Comparison of ENCODE assay signal across 9 mouse cellular contexts in genomic region chr11:30291155-30291554, GRCm38 (mm10). TPM values are rescaled to one million over a fixed set of nuclear protein-coding genes. Genes with fewer than 3 reads are reported as not detected.
DNase-seq lines count a peak whose midpoint lies in the region; ATAC-seq and TF ChIP-seq lines count a peak whose summit lies in the region.
"Had no signal": no experiment of that assay in that cellular context is flagged by ENCODE, and none has a peak within 500 bp of the region (broad histone marks: within the 10 kb centered on the region; RNA-seq: fewer than 3 reads in every experiment).

No protein-coding gene starts in this region.

- no peak for DNase-seq in hindbrain, postnatal 0 days (ENCODE audit: low spot score)
- no peak for DNase-seq in hindbrain, embryonic 10.5 days (ENCODE audit: low spot score)
- DNase-seq in gastrocnemius, postnatal 10 days = peak; percentile 32
- peak; percentile 44 to 68 for DNase-seq in kidney, adult 8-10 months
- DNase-seq in lung, postnatal 4 days = peak; percentile 72 to 79
- DNase-seq in layer of hippocampus, adult 8-10 months (ENCODE audit: low spot score in 2 of 2) = no peak
- DNase-seq in cerebellum, postnatal 14 days = no peak
- no peak for DNase-seq in frontal cortex, postnatal 25 days (ENCODE audit: low spot score in 2 of 2)

- no peak overlapping the region for H3K4me2 ChIP-seq in hindbrain, postnatal 0 days (ENCODE audit: low read depth, low read length)

- no peaks in the 10 kb centered on the region for H3K4me1 ChIP-seq in hindbrain, postnatal 0 days (ENCODE audit: insufficient read depth, low read length)
- no peaks in the 10 kb centered on the region for H3K4me1 ChIP-seq in hindbrain, embryonic 10.5 days (replicated peaks)

- no peak for TF ChIP-seq CTCF in hindbrain, postnatal 0 days (IDR thresholded peaks at IDR 0.05; ENCODE audit: low read depth)

- no peaks in the 10 kb centered on the region for H3K9me3 ChIP-seq in hindbrain, postnatal 0 days (ENCODE audit: low read length)
- H3K9me3 ChIP-seq in hindbrain, embryonic 10.5 days = no peaks in the 10 kb centered on the region

- H3K9ac ChIP-seq in hindbrain, postnatal 0 days (replicated peaks; ENCODE audit: low read length) = no peak overlapping the region

- H3K4me3 ChIP-seq in hindbrain, postnatal 0 days (ENCODE audit: low read length) = no peak overlapping the region
- H3K4me3 ChIP-seq in hindbrain, embryonic 10.5 days = no peak overlapping the region

- ATAC-seq in hindbrain, postnatal 0 days = no peak

- 61% methylated on average over 8 of the region's 8 CpGs for WGBS in hindbrain, postnatal 0 days
- whole genome bisulfite sequencing in hindbrain, embryonic 10.5 days = 60% methylated on average over 8 of the region's 8 CpGs

- H3K27ac ChIP-seq in hindbrain, postnatal 0 days = peak overlapping the region; percentile 56; the same call in 1 of the 2 replicates
- no peak overlapping the region for H3K27ac ChIP-seq in hindbrain, embryonic 10.5 days

- no peaks in the 10 kb centered on the region for H3K27me3 ChIP-seq in hindbrain, postnatal 0 days (ENCODE audit: insufficient read depth, low read length)
- H3K27me3 ChIP-seq in hindbrain, embryonic 10.5 days (ENCODE audit: insufficient read depth, poor library complexity, severe bottlenecking) = no peaks in the 10 kb centered on the region
- H3K27me3 ChIP-seq: CH12.LX had no signal

- no peaks in the 10 kb centered on the region for H3K36me3 ChIP-seq in hindbrain, postnatal 0 days (ENCODE audit: insufficient read depth, low read length)
- no peaks in the 10 kb centered on the region for H3K36me3 ChIP-seq in hindbrain, embryonic 10.5 days

RNA-seq across cellular contexts. Expression of gene Sptbn1, which starts 23.2 kb away (rescaled TPM):
- 247 and 255 TPM in 2 replicates for total RNA-seq in hindbrain, postnatal 0 days (2014; rRNA removed)
- polyA plus RNA-seq in hindbrain, postnatal 0 days (2015; fragmentation: Nextera tagmentation; extraction: Ambion mirVana) = 161 and 162 TPM in 2 replicates
- 60.1 and 68.8 TPM in 2 replicates for polyA plus RNA-seq in hindbrain, embryonic 10.5 days (2016; fragmentation: Nextera tagmentation; extraction: Ambion mirVana)
- 100 to 1,000 TPM; 147 to 171 TPM for total RNA-seq in gastrocnemius, postnatal 10 days (2021)
- total RNA-seq in layer of hippocampus, adult 8-10 months (2022) = 100 to 1,000 TPM; 536 to 568 (median 551) TPM

Comparison
In these comparisons a context has a peak if more than half of its experiments do, and no peak if none do; other contexts are left out.
1. DNase-seq: peak in gastrocnemius, postnatal 10 days (single experiment), kidney, adult 8-10 months (2 of 2) and lung, postnatal 4 days (2 of 2); none in hindbrain, postnatal 0 days (single experiment), hindbrain, embryonic 10.5 days (single experiment), layer of hippocampus, adult 8-10 months (0 of 2), cerebellum, postnatal 14 days (0 of 2) and frontal cortex, postnatal 25 days (0 of 2).